13 mouse cellular contexts compared by ENCODE assay signal in the genomic region with DNA sequence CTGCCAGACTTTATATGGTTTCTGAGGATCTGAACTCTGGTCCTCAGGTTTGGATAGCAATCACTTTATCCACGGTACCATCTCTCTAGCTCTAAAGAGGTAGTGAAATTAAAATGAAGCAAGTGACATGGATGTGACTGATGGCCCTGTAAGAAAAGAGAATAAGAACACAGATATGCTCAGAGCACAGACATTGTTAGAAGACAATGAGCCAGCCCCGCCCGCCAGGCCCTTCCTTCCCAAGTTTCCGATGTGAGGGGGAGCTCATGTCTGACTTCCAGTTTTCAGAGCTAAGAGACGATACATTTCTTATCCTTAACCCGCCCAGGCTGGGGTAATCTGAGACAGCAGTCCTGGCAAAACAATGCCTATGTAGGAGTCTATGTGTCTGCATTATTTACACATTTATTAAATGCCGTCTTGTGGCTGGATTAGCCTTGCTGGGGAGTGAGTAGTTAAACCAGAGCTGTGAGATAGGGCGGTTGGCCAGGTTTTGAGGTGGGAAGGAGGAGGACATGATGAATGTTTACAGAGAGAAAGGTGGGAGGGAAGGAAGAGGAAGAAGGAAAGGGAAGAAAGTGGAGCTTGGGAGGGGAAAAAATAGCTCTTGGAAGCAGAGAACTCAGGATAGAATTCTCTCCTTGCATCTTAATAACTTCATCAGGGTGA.
DNase-seq lines count a peak whose midpoint lies in the region; ATAC-seq lines count a peak whose summit lies in the region.
"Had no signal": no experiment of that assay in that cellular context is flagged by ENCODE, and none has a peak within 500 bp of the region (broad histone marks: within the 10 kb centered on the region; RNA-seq: fewer than 3 reads in every experiment).

No protein-coding gene starts in this region.

- no peaks in the 10 kb centered on the region for H3K36me3 ChIP-seq in kidney, embryonic 14.5 days (ENCODE audit: control insufficient read depth, insufficient read depth, low read length)
- H3K36me3 ChIP-seq in heart, embryonic 15.5 days = no peaks in the 10 kb centered on the region
- no peaks in the 10 kb centered on the region for H3K36me3 ChIP-seq in lung, embryonic 15.5 days
- no peaks in the 10 kb centered on the region for H3K36me3 ChIP-seq in forebrain, embryonic 16.5 days (ENCODE audit: control insufficient read depth, insufficient read depth)
- H3K36me3 ChIP-seq: hindbrain, embryonic 15.5 days; limb, embryonic 13.5 days had no signal

- H3K27me3 ChIP-seq in kidney, embryonic 14.5 days (ENCODE audit: control insufficient read depth, insufficient read depth, low read length) = no peaks in the 10 kb centered on the region
- no peaks in the 10 kb centered on the region for H3K27me3 ChIP-seq in heart, embryonic 15.5 days
- H3K27me3 ChIP-seq in lung, embryonic 15.5 days = no peaks in the 10 kb centered on the region
- H3K27me3 ChIP-seq in forebrain, embryonic 16.5 days (replicated peaks; ENCODE audit: control insufficient read depth, insufficient read depth, low read length) = no peaks in the 10 kb centered on the region
- H3K27me3 ChIP-seq: CH12.LX; forebrain, embryonic 13.5 days; hindbrain, embryonic 15.5 days; limb, embryonic 13.5 days had no signal

- H3K4me3 ChIP-seq in kidney, embryonic 14.5 days (ENCODE audit: low read length) = no peak overlapping the region
- H3K4me3 ChIP-seq in heart, embryonic 15.5 days = no peak overlapping the region
- H3K4me3 ChIP-seq in lung, embryonic 15.5 days = no peak overlapping the region
- H3K4me3 ChIP-seq in forebrain, embryonic 16.5 days (replicated peaks; ENCODE audit: low read length) = no peak overlapping the region
- H3K4me3 ChIP-seq: forebrain, embryonic 13.5 days; hindbrain, embryonic 15.5 days; limb, embryonic 13.5 days had no signal

- no peak; the same call in 1 of the 2 replicates for ATAC-seq in kidney, embryonic 14.5 days (ENCODE audit: low FRiP score, low TSS enrichment)
- ATAC-seq in heart, embryonic 15.5 days (replicated peaks; ENCODE audit: insufficient number of reproducible peaks, insufficient read depth, low FRiP score, low read depth) = peak; percentile 7; the same call in 1 of the 2 replicates
- ATAC-seq in lung, embryonic 15.5 days (ENCODE audit: borderline replicate concordance, extremely low read depth, low FRiP score, low TSS enrichment) = no peak
- no peak for ATAC-seq in forebrain, embryonic 16.5 days
- no peak for ATAC-seq in megakaryocyte progenitor cell, adult 5-6 weeks (replicated peaks; ENCODE audit: poor library complexity)
- ATAC-seq: forebrain, embryonic 13.5 days had no signal

- peak overlapping the region; percentile 6; the same call in 1 of the 2 replicates for H3K27ac ChIP-seq in kidney, embryonic 14.5 days (ENCODE audit: low read depth, low read length)
- H3K27ac ChIP-seq in heart, embryonic 15.5 days = no peak overlapping the region
- peak overlapping the region; percentile 37; the same call in 1 of the 2 replicates for H3K27ac ChIP-seq in lung, embryonic 15.5 days
- no peak overlapping the region for H3K27ac ChIP-seq in forebrain, embryonic 16.5 days (ENCODE audit: low read length)
- H3K27ac ChIP-seq: forebrain, embryonic 13.5 days; hindbrain, embryonic 15.5 days; limb, embryonic 13.5 days; stomach, postnatal 0 days had no signal

- no peak overlapping the region for H3K9ac ChIP-seq in kidney, embryonic 14.5 days (ENCODE audit: low read depth, low read length)
- no peak overlapping the region for H3K9ac ChIP-seq in heart, embryonic 15.5 days
- no peak overlapping the region for H3K9ac ChIP-seq in lung, embryonic 15.5 days
- no peak overlapping the region for H3K9ac ChIP-seq in forebrain, embryonic 16.5 days (replicated peaks; ENCODE audit: low read depth, low read length)
- H3K9ac ChIP-seq: forebrain, embryonic 13.5 days; hindbrain, embryonic 15.5 days; limb, embryonic 13.5 days had no signal

- WGBS in kidney, embryonic 14.5 days = 30% methylated on average over 8 of the region's 8 CpGs
- 55% methylated on average over 8 of the region's 8 CpGs for WGBS in heart, embryonic 15.5 days
- WGBS in lung, embryonic 15.5 days = 45% methylated on average over 8 of the region's 8 CpGs
- WGBS in forebrain, embryonic 16.5 days = 61% methylated on average over 8 of the region's 8 CpGs

- no peak overlapping the region for H3K4me2 ChIP-seq in kidney, embryonic 14.5 days (replicated peaks; ENCODE audit: low read depth, low read length)
- no peak overlapping the region for H3K4me2 ChIP-seq in heart, embryonic 15.5 days
- no peak overlapping the region for H3K4me2 ChIP-seq in lung, embryonic 15.5 days
- no peak overlapping the region for H3K4me2 ChIP-seq in forebrain, embryonic 16.5 days (ENCODE audit: low read length)
- H3K4me2 ChIP-seq: forebrain, embryonic 13.5 days; hindbrain, embryonic 15.5 days; limb, embryonic 13.5 days had no signal

- no peaks in the 10 kb centered on the region for H3K9me3 ChIP-seq in kidney, embryonic 14.5 days (ENCODE audit: control insufficient read depth, low read length)
- no peaks in the 10 kb centered on the region for H3K9me3 ChIP-seq in heart, embryonic 15.5 days (replicated peaks)
- H3K9me3 ChIP-seq in lung, embryonic 15.5 days = no peaks in the 10 kb centered on the region
- H3K9me3 ChIP-seq in forebrain, embryonic 16.5 days (ENCODE audit: control insufficient read depth, low read length) = no peaks in the 10 kb centered on the region
- H3K9me3 ChIP-seq: forebrain, embryonic 13.5 days; hindbrain, embryonic 15.5 days; limb, embryonic 13.5 days had no signal

- DNase-seq in kidney, adult 18-20 months = no peak
- DNase-seq in brain, adult 2 months (ENCODE audit: low read depth, low spot score) = peak; percentile 56
- DNase-seq: cerebellum, adult 8-10 months had no signal

- peaks cover 10% of the 10 kb centered on the region for H3K4me1 ChIP-seq in kidney, embryonic 14.5 days (ENCODE audit: control insufficient read depth, insufficient read depth, low read length)
- H3K4me1 ChIP-seq in heart, embryonic 15.5 days (replicated peaks) = peaks cover 4% of the 10 kb centered on the region; the same call in 1 of the 2 replicates
- H3K4me1 ChIP-seq in lung, embryonic 15.5 days = peaks cover 14% of the 10 kb centered on the region
- H3K4me1 ChIP-seq in forebrain, embryonic 16.5 days (replicated peaks; ENCODE audit: control insufficient read depth, insufficient read depth, low read length) = peaks cover 4% of the 10 kb centered on the region

Comparison
In these comparisons a context has a peak if more than half of its experiments do, and no peak if none do; other contexts are left out.
1. H3K27ac ChIP-seq: peak in kidney, embryonic 14.5 days (single experiment) and lung, embryonic 15.5 days (single experiment); none in heart, embryonic 15.5 days (single experiment) and forebrain, embryonic 16.5 days (single experiment).